Mouse (Mus musculus) Muller cell, postnatal 12 days (primary cell): ENCODE results near the gene Lcn2.

Source experiments
- DNase-seq: peaks from one replicate; pipeline ENCODE4 v3.0.0-alpha.2; 2015; ENCODE audit errors: inconsistent ontology term

The Lcn2 gene

DNA sequence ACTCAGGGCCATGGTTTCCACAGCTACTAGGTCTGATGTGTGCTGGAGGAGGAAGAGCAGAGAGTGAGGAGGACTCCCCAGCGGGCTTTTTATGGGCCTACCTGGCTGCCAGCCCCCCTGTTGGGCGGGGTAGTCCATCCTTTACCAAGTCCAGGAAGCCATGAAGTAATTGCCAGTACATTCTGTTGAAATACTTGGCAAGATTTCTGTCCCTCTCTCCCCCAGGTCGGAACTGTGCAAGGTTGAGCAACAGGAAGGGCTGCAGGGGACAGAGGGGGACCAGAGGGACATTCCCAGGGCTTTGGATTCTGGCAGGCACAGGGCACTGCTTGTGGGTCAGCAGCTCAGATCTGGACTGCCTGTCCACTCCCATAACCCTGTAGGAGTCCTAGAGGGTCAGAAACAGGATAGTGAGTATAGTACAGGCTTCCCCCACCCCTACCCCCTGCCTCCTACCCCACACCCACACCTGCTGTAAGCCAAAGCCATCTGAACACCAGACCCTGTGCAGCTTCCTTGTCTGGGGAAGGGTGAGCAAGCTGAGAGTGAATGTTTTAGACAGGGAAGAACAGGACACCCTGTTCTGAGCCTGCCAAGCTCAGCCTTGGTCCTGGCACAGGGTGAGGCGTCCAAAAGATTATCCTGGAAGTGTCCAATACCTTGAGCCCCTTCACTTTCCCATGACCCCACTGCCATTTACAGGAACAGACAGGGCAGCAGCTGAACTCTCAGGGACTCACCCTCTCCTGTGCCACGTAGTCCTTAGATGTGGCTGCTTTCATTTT lies at the start of gene Lcn2:
Lcn2 (minus strand) TSS at position 547 of the 785 bp plus-strand sequence.
- DNase-seq: no peak

DNA sequence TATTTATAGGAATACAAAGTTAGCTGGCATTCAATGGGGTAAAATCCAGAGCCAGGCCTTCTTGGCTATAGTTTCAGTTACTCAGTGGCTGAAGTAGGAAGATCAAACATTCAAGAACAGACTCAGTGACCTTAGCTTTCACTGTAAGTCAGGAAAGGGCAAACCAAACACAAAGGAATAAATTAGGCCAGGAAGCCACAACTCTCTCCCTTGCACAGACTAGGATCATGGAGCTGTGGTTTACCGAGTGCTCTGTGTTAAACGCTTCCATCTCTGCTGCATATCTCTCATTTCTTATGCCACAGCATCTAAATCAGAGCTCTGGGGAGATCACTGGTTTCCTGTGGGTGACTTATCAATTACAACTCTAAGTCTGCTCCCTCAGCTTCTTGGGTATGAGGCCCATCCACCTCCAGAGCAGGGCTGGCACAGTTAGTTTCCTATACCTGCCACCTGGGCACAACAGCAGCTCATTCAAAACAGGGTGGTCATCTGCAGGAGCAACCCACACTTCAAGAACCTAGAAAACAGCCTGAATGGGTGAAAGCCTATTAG lies 49.6 kb upstream of the Lcn2 start:
- DNase-seq: peak; percentile 61

GRCm38 (mm10) chr2:32436686-32437372 lies 48.8 kb upstream of the Lcn2 start:
- peak; percentile 98 for DNase-seq

GRCm38 (mm10) chr2:32430701-32431676 lies 42.9 kb upstream of the Lcn2 start:
- peak; percentile 87 for DNase-seq

DNA sequence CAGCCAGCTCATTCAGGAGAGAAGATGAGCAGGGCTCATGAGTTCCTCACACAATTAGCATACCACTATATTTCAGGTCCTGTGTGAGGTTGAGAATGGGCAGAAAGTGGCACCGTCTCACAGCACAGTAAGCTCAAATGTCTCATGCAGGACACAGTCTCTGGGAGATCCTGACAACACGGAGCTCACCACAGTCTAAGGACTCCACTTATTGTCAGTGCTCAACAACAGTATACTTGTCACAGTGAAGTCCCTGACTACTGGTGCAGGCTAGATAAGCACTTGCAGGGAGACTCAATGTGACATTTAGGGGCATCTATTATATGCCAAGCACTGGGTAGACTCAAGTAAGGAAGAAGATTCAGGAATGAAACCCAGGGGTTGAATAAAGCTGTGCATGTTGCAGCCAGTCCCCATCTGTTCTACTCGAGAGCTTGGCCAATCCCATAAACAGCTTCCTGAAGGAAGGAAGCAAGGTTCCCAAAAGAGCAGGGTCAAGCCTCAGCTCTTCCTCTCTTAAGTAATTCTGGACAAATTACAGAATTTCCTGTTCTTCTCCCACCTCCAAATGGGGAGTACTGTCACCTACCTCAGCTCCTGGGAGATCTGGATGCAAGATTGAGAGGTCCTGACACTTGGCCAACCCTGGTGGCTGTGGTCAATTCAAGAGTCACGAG lies 41.3 kb upstream of the Lcn2 start:
- no peak for DNase-seq

DNA sequence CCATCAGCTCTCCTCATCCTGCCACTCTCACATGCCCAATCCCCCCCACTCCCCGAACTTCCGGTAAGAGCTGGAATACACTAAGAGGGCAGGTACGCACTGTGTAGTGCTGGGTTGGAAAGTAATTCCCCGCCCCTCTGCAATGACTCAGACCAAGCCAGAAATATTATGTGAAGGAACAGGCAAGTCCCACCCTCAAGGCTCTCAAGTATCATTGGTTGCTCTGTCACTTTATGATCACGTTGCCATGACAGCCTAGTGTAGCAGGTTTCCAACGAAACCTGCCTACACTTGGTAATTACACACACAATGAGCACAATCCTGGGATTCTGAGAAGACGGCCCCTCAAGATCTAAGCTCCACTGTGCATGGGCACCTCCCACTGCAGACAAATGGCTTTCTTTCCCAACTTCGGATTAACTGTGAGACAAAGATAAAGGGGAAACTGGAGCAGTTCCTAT lies 40.2 kb upstream of the Lcn2 start:
- DNase-seq: no peak

GRCm38 (mm10) chr2:32427720-32428119 lies 39.7 kb upstream of the Lcn2 start:
- no peak for DNase-seq

GRCm38 (mm10) chr2:32426141-32426540 lies 38.1 kb upstream of the Lcn2 start:
- DNase-seq: no peak

DNA sequence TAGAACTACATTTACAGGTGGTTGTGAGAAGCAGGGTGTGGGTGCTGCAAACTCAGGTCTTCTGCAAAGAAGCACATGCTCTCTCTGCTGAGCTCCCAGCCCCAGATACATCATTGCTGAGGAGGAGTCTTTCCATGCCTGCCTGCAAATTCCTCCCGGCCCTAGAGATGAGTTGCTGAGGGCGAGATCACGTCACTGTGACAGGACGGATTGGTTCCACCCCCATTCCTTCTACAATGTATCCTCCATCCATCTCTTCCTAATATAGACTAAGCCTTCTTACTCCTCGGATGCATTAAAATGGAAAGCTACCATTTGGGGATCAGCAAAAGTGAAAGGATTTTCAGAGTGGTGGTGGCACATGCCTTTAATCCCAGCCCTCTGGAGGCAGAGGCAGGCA lies 37.5 kb upstream of the Lcn2 start:
- DNase-seq: no peak

DNA sequence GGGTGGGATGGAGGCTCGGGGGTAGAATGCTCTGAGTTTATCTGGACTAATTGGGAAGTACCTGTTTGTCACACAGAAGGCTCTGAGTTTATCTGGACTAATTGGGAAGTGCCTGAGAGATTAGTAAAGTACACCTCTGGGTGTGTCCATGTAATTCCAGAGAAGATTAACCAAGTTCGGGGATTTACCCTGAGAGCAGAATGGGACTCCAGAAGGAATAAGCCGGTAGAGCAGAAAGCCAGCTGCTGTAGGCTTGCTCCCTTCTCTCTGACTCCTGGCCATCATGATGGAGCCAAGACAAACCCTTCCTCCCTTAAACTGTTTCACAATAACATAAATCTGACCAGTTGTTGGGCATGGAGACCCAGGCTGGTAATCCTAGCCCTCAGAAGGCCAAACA lies 36.7 kb upstream of the Lcn2 start:
- DNase-seq: no peak

DNA sequence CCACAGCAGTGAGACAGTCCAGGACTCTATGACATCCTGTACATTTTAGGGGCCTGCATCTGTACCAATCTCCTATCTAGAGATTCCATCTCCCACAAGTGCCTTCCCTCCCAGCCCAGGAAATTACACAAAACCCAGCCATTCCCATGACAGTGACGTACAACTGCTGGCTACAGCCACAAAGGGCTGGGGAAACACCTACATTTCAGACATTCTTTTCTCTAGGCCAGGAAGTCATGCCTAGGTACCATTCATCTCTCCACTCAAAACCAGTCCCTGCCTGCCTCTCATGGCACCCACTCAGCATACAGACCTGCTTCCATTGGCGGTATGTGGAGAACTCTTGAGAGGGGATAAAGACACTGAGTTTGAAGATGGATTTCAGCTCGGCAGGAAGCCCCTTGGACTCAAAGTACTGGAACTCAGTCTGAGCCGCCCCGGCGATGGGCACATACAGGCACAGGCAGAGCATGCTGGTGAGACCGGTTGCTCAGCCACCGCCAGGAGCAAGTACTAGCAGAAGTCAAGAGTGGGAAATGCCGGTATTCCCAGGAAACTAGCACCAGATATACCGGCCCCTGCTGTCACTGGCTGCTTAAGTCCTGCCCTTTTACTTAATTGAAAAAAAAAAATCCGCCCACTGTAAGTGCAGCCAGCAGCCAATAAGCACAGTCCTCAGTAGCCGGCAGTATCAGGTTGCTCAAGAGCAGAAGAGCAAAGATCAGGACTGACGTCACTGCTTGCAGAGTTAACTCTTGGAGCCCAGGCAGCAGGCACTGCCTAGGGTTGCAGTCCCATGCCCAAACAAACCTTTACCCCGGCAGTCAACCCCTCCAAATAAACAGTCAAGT lies 35.7 kb upstream of the Lcn2 start:
- DNase-seq: peak; percentile 87

- DNase-seq: no peak
These were observed 33.8 kb upstream of the Lcn2 start for GRCm38 (mm10) chr2:32421851-32422251.

- no peak for DNase-seq
These were observed 32.6 kb upstream of the Lcn2 start for GRCm38 (mm10) chr2:32420647-32421046.

GRCm38 (mm10) chr2:32420066-32420608 lies 32.1 kb upstream of the Lcn2 start:
- DNase-seq: no peak

DNA sequence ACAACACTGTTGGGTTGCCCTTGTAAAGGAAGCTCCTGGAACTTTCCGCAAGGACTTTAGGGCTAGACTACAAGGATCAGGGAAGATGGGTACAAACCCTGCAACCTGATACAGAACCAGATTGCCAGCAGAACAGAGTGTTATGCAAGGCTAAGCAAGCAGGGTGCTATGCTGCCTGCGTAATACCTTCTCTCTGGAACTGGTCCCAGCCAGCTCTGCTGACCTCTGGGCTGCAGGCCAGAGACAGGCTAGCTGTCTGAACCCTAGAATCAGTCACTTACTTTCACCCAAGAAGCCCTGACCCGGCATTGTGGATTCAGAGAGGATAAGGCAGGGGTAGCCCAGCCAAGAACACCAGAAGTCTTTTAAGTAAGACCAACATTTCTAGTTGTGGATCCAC lies 31.3 kb upstream of the Lcn2 start:
- peak; percentile 42 for DNase-seq

DNA sequence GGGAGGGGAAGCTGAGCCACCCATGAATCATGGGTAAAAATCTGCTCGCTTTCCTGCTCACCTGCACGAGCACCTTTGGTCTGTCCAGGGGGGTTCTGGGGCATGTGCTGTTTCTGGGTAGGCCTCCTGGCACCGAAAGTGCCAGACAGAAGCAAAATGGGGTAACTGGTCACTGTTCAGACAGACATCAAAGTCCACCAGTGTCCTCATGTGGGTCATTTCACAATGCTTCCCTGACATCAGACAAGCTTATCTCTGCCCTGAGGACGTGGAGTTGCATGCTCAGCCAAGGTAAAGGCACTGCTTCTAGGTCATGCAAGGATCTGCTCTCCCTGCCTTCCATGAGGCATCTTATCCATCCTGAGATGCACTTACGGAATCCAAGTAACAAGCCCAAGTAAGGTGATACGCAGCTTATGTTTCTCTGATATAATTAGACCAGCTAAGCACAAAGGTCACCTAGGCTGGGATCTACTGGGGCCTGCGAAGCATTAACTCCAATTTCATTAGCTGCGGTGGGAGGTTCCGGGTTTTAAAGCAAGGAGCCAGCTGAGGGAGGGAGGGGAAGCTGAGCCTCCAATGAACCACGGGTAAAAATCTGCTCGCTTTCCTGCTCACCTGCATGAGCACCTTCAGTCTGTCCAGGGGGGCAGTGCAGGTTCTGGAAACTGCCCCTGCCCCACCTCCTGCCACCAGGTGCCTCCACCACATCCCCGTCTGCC lies 30.5 kb upstream of the Lcn2 start:
- no peak for DNase-seq

- DNase-seq: no peak
These were observed 29.4 kb upstream of the Lcn2 start for GRCm38 (mm10) chr2:32417486-32417885.

- DNase-seq: no peak
These were observed 28.5 kb upstream of the Lcn2 start for GRCm38 (mm10) chr2:32416556-32416955.

GRCm38 (mm10) chr2:32415801-32416200 lies 27.7 kb upstream of the Lcn2 start:
- no peak for DNase-seq
